Mouse (Mus musculus): ENCODE measurements at regions not wholly inside any gene's neighbourhood (a gene's known extent, or its start where the extent isn't known, plus 50 kb on each side); places are given as distances from the start of the nearest gene placed in this dataset.

GRCm38 (mm10) chr2:78730161-78730560 is 137.8 kb upstream of the Ube2e3 start:
- no peaks in the 10 kb centered on the region for H3K36me3 ChIP-seq (replicated peaks in 1 of 2; ENCODE audit: control insufficient read depth in 1 of 2, insufficient read depth in 1 of 2, low read length in 1 of 2)
- no peaks in the 10 kb centered on the region for H3K4me1 ChIP-seq (ENCODE audit: control insufficient read depth in 1 of 2, insufficient read depth in 2 of 2)
- H3K27ac ChIP-seq (ENCODE audit: insufficient read depth, low read depth): no peak overlapping the region
- no peak for DNase-seq (ENCODE audit: extremely low read depth)
- no peak overlapping the region for H3K4me2 ChIP-seq (ENCODE audit: insufficient read depth, low read depth, poor library complexity, severe bottlenecking)
- no peaks in the 10 kb centered on the region for H3K9me3 ChIP-seq (replicated peaks; ENCODE audit: low read length)
- dilution Hi-C loops (cut with MboI; ENCODE audit: extremely low pct_ligation_motif_present, extremely low pct_unique_long_range_greater_than_20kb, low sequenced_read_pairs): no loop called here
- H3K27me3 ChIP-seq (replicated peaks): no peaks in the 10 kb centered on the region
- H3K9ac ChIP-seq (ENCODE audit: insufficient read depth, low read depth): no peak overlapping the region
- no peaks in the 10 kb centered on the region for H3K79me2 ChIP-seq (replicated peaks; ENCODE audit: control insufficient read depth, extremely low read depth, insufficient read depth, poor library complexity, severe bottlenecking)
- no peak overlapping the region for H3K4me3 ChIP-seq (replicated peaks in 1 of 3; ENCODE audit: low read depth in 2 of 3, low read length in 2 of 3, poor library complexity in 1 of 3)
- in situ Hi-C loops (cut with MboI; ENCODE audit: low pct_ligation_motif_present, low pct_unique_long_range_greater_than_20kb, low sequenced_read_pairs): no loop called here
- TF ChIP-seq ZNF384 (IDR thresholded peaks at IDR 0.05; ENCODE audit: low read depth, low read length) (no peak), MYC (IDR thresholded peaks at IDR 0.05; ENCODE audit: low read depth, low read length) (no peak), UBTF (IDR thresholded peaks at IDR 0.05; ENCODE audit: low read depth, low read length) (no peak)

- DNase-seq (ENCODE audit: extremely low read depth): no peak
- H3K4me3 ChIP-seq (replicated peaks in 1 of 3; ENCODE audit: low read depth in 2 of 3, low read length in 2 of 3, poor library complexity in 1 of 3): no peak overlapping the region
- no peak overlapping the region for H3K27ac ChIP-seq (ENCODE audit: insufficient read depth, low read depth)
- H3K9ac ChIP-seq (ENCODE audit: insufficient read depth, low read depth): no peak overlapping the region
- dilution Hi-C loops (cut with MboI; ENCODE audit: extremely low pct_ligation_motif_present, extremely low pct_unique_long_range_greater_than_20kb, low sequenced_read_pairs): no loop called here
- no peaks in the 10 kb centered on the region for H3K27me3 ChIP-seq (replicated peaks)
- H3K4me1 ChIP-seq (ENCODE audit: control insufficient read depth in 1 of 2, insufficient read depth in 2 of 2): no peaks in the 10 kb centered on the region
- in situ Hi-C loops (cut with MboI; ENCODE audit: low pct_ligation_motif_present, low pct_unique_long_range_greater_than_20kb, low sequenced_read_pairs): no loop called here
- H3K9me3 ChIP-seq (replicated peaks; ENCODE audit: low read length): no peaks in the 10 kb centered on the region
- H3K36me3 ChIP-seq (replicated peaks in 1 of 2; ENCODE audit: control insufficient read depth in 1 of 2, insufficient read depth in 1 of 2, low read length in 1 of 2): no peaks in the 10 kb centered on the region
- TF ChIP-seq USF2 (conservative IDR thresholded peaks at IDR 0.05; ENCODE audit: low read depth, low read length): no peak
- TF ChIP-seq CHD2 (IDR thresholded peaks at IDR 0.05; ENCODE audit: low read length): no peak
- TF ChIP-seq CHD1 (IDR thresholded peaks at IDR 0.05; ENCODE audit: low read depth, low read length): no peak
- no peak overlapping the region for H3K4me2 ChIP-seq (ENCODE audit: insufficient read depth, low read depth, poor library complexity, severe bottlenecking)
- H3K79me2 ChIP-seq (replicated peaks; ENCODE audit: control insufficient read depth, extremely low read depth, insufficient read depth, poor library complexity, severe bottlenecking): no peaks in the 10 kb centered on the region
Observed at GRCm38 (mm10) chr2:78726060-78726459, 141.9 kb upstream of the Ube2e3 start.

- no peaks in the 10 kb centered on the region for H3K36me3 ChIP-seq (replicated peaks in 1 of 2; ENCODE audit: control insufficient read depth in 1 of 2, insufficient read depth in 1 of 2, low read length in 1 of 2)
- dilution Hi-C loops (cut with MboI; ENCODE audit: extremely low pct_ligation_motif_present, extremely low pct_unique_long_range_greater_than_20kb, low sequenced_read_pairs) (no loop called here), in situ Hi-C loops (cut with MboI; ENCODE audit: low pct_ligation_motif_present, low pct_unique_long_range_greater_than_20kb, low sequenced_read_pairs) (no loop called here)
- no peak for DNase-seq (ENCODE audit: extremely low read depth)
- no peaks in the 10 kb centered on the region for H3K79me2 ChIP-seq (replicated peaks; ENCODE audit: control insufficient read depth, extremely low read depth, insufficient read depth, poor library complexity, severe bottlenecking)
- H3K4me2 ChIP-seq (ENCODE audit: insufficient read depth, low read depth, poor library complexity, severe bottlenecking): no peak overlapping the region
- no peaks in the 10 kb centered on the region for H3K9me3 ChIP-seq (replicated peaks; ENCODE audit: low read length)
- TF ChIP-seq MAZ (IDR thresholded peaks at IDR 0.05; ENCODE audit: low read depth, low read length): no peak
- no peak for TF ChIP-seq MAFK (IDR thresholded peaks at IDR 0.05; ENCODE audit: insufficient replicate concordance, low read length)
- no peak for TF ChIP-seq TCF12 (IDR thresholded peaks at IDR 0.05; ENCODE audit: low read depth, low read length)
- no peak for TF ChIP-seq POLR2AphosphoS2 (IDR thresholded peaks at IDR 0.05; ENCODE audit: low read depth, low read length)
- TF ChIP-seq KAT2A (IDR thresholded peaks at IDR 0.05; ENCODE audit: insufficient replicate concordance, low read length): no peak
- no peak for TF ChIP-seq CTCF (conservative IDR thresholded peaks at IDR 0.05 in 1 of 2, IDR thresholded peaks at IDR 0.05 in 1 of 2; ENCODE audit: low read depth in 2 of 2, low read length in 2 of 2)
- no peak for TF ChIP-seq TBP (conservative IDR thresholded peaks at IDR 0.05; ENCODE audit: low read depth, low read length)
- no peak for TF ChIP-seq MEF2A (IDR thresholded peaks at IDR 0.05; ENCODE audit: borderline replicate concordance, low read depth, low read length)
- TF ChIP-seq NRF1 (IDR thresholded peaks at IDR 0.05; ENCODE audit: low read depth, low read length): no peak
- no peak for TF ChIP-seq CHD1 (IDR thresholded peaks at IDR 0.05; ENCODE audit: low read depth, low read length)
- TF ChIP-seq BHLHE40 (IDR thresholded peaks at IDR 0.05; ENCODE audit: low read depth, low read length): no peak
- no peak overlapping the region for H3K4me3 ChIP-seq (replicated peaks in 1 of 3; ENCODE audit: low read depth in 2 of 3, low read length in 2 of 3, poor library complexity in 1 of 3)
- no peak overlapping the region for H3K27ac ChIP-seq (ENCODE audit: insufficient read depth, low read depth)
- H3K27me3 ChIP-seq (replicated peaks): no peaks in the 10 kb centered on the region
- no peak overlapping the region for H3K9ac ChIP-seq (ENCODE audit: insufficient read depth, low read depth)
- no peaks in the 10 kb centered on the region for H3K4me1 ChIP-seq (ENCODE audit: control insufficient read depth in 1 of 2, insufficient read depth in 2 of 2)
Observed at GRCm38 (mm10) chr2:78724416-78724815, 143.5 kb upstream of the Ube2e3 start.
